Mouse (Mus musculus) spleen, adult 2 months (tissue): Measurements from ENCODE around the gene Pqlc2. TPM values are rescaled to one million over a fixed set of nuclear protein-coding genes. Genes with fewer than 3 reads are reported as not detected.

Source experiments
- DNase-seq, 2 experiments: peaks; one replicate each; pipeline versions ENCODE4 v3.0.0 to v3.0.0-alpha.2; 2012 to 2021; ENCODE audit warnings: low spot score in 2 of 2, low read depth in 1 of 2
- H3K27ac ChIP-seq: fragments of 200-500 bp; 2 replicates; pipeline ENCODE4 v1.5.1; 2012; ENCODE audit warnings: low read length, inconsistent platforms; ENCODE audit not compliant: insufficient read depth
- H3K27me3 ChIP-seq: fragments of 200-500 bp; 2 replicates; pipeline ENCODE4 v1.6.1; 2012; ENCODE audit warnings: mild to moderate bottlenecking, moderate library complexity, low read length, inconsistent platforms; ENCODE audit not compliant: control insufficient read depth, insufficient read depth
- H3K36me3 ChIP-seq: fragments of 200-500 bp; 2 replicates; pipeline ENCODE4 v1.6.1; 2012; ENCODE audit warnings: mild to moderate bottlenecking, low read length, inconsistent platforms; ENCODE audit not compliant: control insufficient read depth, insufficient read depth
- H3K4me1 ChIP-seq: fragments of 200-500 bp; 2 replicates; pipeline ENCODE4 v1.6.1; 2011; ENCODE audit warnings: inconsistent platforms; ENCODE audit not compliant: control insufficient read depth, insufficient read depth, insufficient read length
- H3K4me3 ChIP-seq: fragments of 200-500 bp; 2 replicates; pipeline ENCODE4 v1.5.1; 2011; ENCODE audit warnings: mild to moderate bottlenecking, inconsistent platforms; ENCODE audit not compliant: insufficient read depth, insufficient read length; ENCODE audit errors: extremely low read depth
- CTCF ChIP-seq: fragments of 200-500 bp; IDR thresholded peaks from 2 replicates; pipeline ENCODE4 v1.5.1; 2011; ENCODE audit warnings: mild to moderate bottlenecking, inconsistent platforms; ENCODE audit not compliant: insufficient read depth, insufficient read length, insufficient replicate concordance; ENCODE audit errors: extremely low read depth
- POLR2A ChIP-seq: fragments of 200-500 bp; IDR thresholded peaks from 2 replicates; pipeline ENCODE4 v1.6.1; 2011; ENCODE audit warnings: low read depth, low read length, inconsistent platforms
- WGBS: fragments of 180-500 bp; shearing (Covaris S2); methylation state at CpG from one replicate; pipeline ENCODE4 v1.1.7; 2018; 5-methylcytosine and 5-hydroxymethylcytosine counted together
- polyA plus RNA-seq: library from polyadenylated mRNA; depleted of rRNA; stranded (reverse); fragments of >200 nt; gene quantifications from 2 replicates; pipeline ENCODE4 v1.2.3, GENCODE M21; 2012

Pqlc2 gene
- polyA plus RNA-seq, 1 experiment, result 48.3 TPM

GRCm38 (mm10) chr4:139291099-139291498 lies 19.4 kb downstream of the Pqlc2 start:
- no peak for DNase-seq
- TF ChIP-seq POLR2A (no peak), CTCF (no peak)
- peaks cover 33% of the 10 kb centered on the region for H3K36me3 ChIP-seq

GRCm38 (mm10) chr4:139289017-139289416 lies 21.5 kb downstream of the Pqlc2 start:
- no peaks in the 10 kb centered on the region for H3K4me1 ChIP-seq

More at GRCm38 (mm10) chr4:139291099-139291498, 19.4 kb downstream of the Pqlc2 start:
- Histone ChIP-seq H3K27ac (no peak overlapping the region), H3K4me3 (no peak overlapping the region), H3K4me1 (no peaks in the 10 kb centered on the region), H3K27me3 (no peaks in the 10 kb centered on the region)
- 79% methylated on average over 16 of the region's 16 CpGs for WGBS

GRCm38 (mm10) chr4:139287122-139287863 lies 23.2 kb downstream of the Pqlc2 start:
- H3K27me3 ChIP-seq, result no peaks in the 10 kb centered on the region
- WGBS, result 84% methylated on average over 18 of the region's 18 CpGs

More at GRCm38 (mm10) chr4:139289017-139289416, 21.5 kb downstream of the Pqlc2 start:
- H3K36me3 ChIP-seq, result peaks cover 44% of the 10 kb centered on the region
- 82% methylated on average over 10 of the region's 10 CpGs for WGBS
- no peak overlapping the region for H3K27ac ChIP-seq
- no peak overlapping the region for H3K4me3 ChIP-seq
- peak in 1 of 2 experiments; percentile 44 for DNase-seq
- peak; percentile 75; the same call in 1 of the 2 replicates for TF ChIP-seq CTCF
- TF ChIP-seq POLR2A, result no peak
- H3K27me3 ChIP-seq, result no peaks in the 10 kb centered on the region

GRCm38 (mm10) chr4:139286234-139286633 lies 24.3 kb downstream of the Pqlc2 start:
- Histone ChIP-seq H3K27ac (no peak overlapping the region), H3K36me3 (peaks cover 61% of the 10 kb centered on the region), H3K4me3 (no peak overlapping the region), H3K27me3 (no peaks in the 10 kb centered on the region), H3K4me1 (no peaks in the 10 kb centered on the region)
- DNase-seq, result no peak
- TF ChIP-seq POLR2A, result no peak
- TF ChIP-seq CTCF, result no peak
- 85% methylated on average over 5 of the region's 5 CpGs for WGBS

More at GRCm38 (mm10) chr4:139287122-139287863, 23.2 kb downstream of the Pqlc2 start:
- peaks cover 52% of the 10 kb centered on the region for H3K36me3 ChIP-seq
- H3K4me3 ChIP-seq, result no peak overlapping the region
- no peaks in the 10 kb centered on the region for H3K4me1 ChIP-seq
- no peak for TF ChIP-seq POLR2A
- peak; percentile 99 for TF ChIP-seq CTCF
- H3K27ac ChIP-seq, result no peak overlapping the region
- DNase-seq, result peak in 1 of 2 experiments; percentile 72

GRCm38 (mm10) chr4:139284877-139285276 lies 25.6 kb downstream of the Pqlc2 start:
- no peak overlapping the region for H3K4me3 ChIP-seq
- no peaks in the 10 kb centered on the region for H3K4me1 ChIP-seq
- H3K27ac ChIP-seq, result no peak overlapping the region
- DNase-seq, result no peak
- no peaks in the 10 kb centered on the region for H3K27me3 ChIP-seq
- TF ChIP-seq POLR2A, result no peak
- no peak for TF ChIP-seq CTCF
- peaks cover 63% of the 10 kb centered on the region for H3K36me3 ChIP-seq
- 95% methylated on average over 15 of the region's 15 CpGs for WGBS

GRCm38 (mm10) chr4:139282955-139283417 lies 27.5 kb downstream of the Pqlc2 start:
- Histone ChIP-seq H3K36me3 (peaks cover 51% of the 10 kb centered on the region), H3K4me1 (no peaks in the 10 kb centered on the region), H3K4me3 (no peak overlapping the region), H3K27ac (no peak overlapping the region; the same call in 1 of the 2 replicates), H3K27me3 (no peaks in the 10 kb centered on the region)
- TF ChIP-seq CTCF (no peak), POLR2A (no peak)
- no peak for DNase-seq
- 74% methylated on average over 6 of the region's 6 CpGs for WGBS
